Comparison of ENCODE assay signal across 12 mouse cellular contexts in genomic region chr7:40766142-40766541, GRCm38 (mm10).
"Had no signal": no experiment of that assay in that cellular context is flagged by ENCODE, and none has a peak within 500 bp of the region (broad histone marks: within the 10 kb centered on the region; RNA-seq: fewer than 3 reads in every experiment).

No protein-coding gene starts in this region.

- H3K4me1 ChIP-seq: limb, embryonic 13.5 days had no signal

- H3K27ac ChIP-seq: kidney, postnatal 0 days; layer of hippocampus, adult 2 months; limb, embryonic 13.5 days; liver, embryonic 14.5 days; neural tube, embryonic 15.5 days; stomach, postnatal 0 days had no signal

- H3K4me2 ChIP-seq: limb, embryonic 13.5 days; neural tube, embryonic 15.5 days had no signal

- H3K4me3 ChIP-seq: layer of hippocampus, adult 2 months; limb, embryonic 13.5 days; myocyte; neural tube, embryonic 15.5 days had no signal

- H3K27me3 ChIP-seq: limb, embryonic 13.5 days; neural tube, embryonic 15.5 days had no signal

- DNase-seq: kidney, adult 9 months; kidney, postnatal 4 days; left cerebral cortex, postnatal 4 days; lung, adult 18-20 months; thymus, postnatal 4 days had no signal

- H3K36me3 ChIP-seq: limb, embryonic 13.5 days; neural tube, embryonic 15.5 days had no signal

- H3K9me3 ChIP-seq: limb, embryonic 13.5 days; neural tube, embryonic 15.5 days had no signal

- H3K9ac ChIP-seq: limb, embryonic 13.5 days; liver, embryonic 14.5 days; neural tube, embryonic 15.5 days had no signal
